Mouse (Mus musculus) macrophage (primary cell): ENCODE data around the gene Slc7a8. TPM values are rescaled to one million over a fixed set of nuclear protein-coding genes. Genes with fewer than 3 reads are reported as not detected.

Source experiments
- H3K27ac ChIP-seq: fragments of 350-480 bp; formaldehyde crosslinking; 2 replicates; pipeline ENCODE4 v1.9.0; 2021
- H3K36me3 ChIP-seq: fragments of 350-480 bp; formaldehyde crosslinking; 2 replicates; pipeline ENCODE4 v1.9.0; 2021; ENCODE audit errors: inconsistent target
- H3K4me3 ChIP-seq: fragments of 350-480 bp; formaldehyde crosslinking; 2 replicates; pipeline ENCODE4 v1.9.0; 2021; ENCODE audit errors: inconsistent target
- H3K79me2 ChIP-seq: fragments of 350-480 bp; formaldehyde crosslinking; 2 replicates; pipeline ENCODE4 v1.9.0; 2021; ENCODE audit errors: inconsistent target
- WGBS: methylation state at CpG from one replicate; pipeline ENCODE4 v1.1.7; 2026; ENCODE audit warnings: inconsistent platforms; ENCODE audit not compliant: missing documents; 5-methylcytosine and 5-hydroxymethylcytosine counted together
- polyA plus RNA-seq: library from polyadenylated mRNA; stranded (reverse); fragments of 250-400 nt; gene quantifications from 3 replicates; pipeline ENCODE4 v1.2.4, GENCODE M21; 2018; ENCODE audit warnings: inconsistent platforms

Slc7a8 gene
- polyA plus RNA-seq, 1 experiment from 2014 or later = 87.2 TPM

DNA sequence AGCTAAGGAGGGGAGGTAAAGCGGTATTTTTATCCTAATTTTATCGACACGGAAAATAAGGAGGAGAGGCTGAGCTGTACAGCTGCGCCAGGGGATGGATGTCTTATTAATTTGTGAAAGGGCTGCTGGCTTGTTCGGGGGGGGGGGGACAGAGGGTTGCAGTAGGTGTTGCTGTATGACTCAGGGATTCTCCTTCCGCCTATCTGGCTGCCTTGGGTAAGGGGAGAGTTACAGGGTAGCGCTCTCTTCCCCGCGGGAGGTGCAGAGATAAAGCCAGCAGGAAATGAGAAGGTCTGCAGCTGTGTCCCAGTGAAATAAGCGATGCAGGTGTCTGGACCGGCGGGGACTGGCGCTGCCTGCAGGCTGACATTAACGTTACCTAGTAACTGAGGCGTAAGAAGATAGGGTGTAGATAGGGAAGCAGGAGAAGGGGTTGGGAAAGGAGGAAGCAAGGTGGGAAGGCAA is 67.1 kb downstream of the Slc7a8 start:
- no peaks in the 10 kb centered on the region for H3K36me3 ChIP-seq
- no peaks in the 10 kb centered on the region for H3K79me2 ChIP-seq
- peak overlapping the region; percentile 36 for H3K4me3 ChIP-seq
- WGBS = 7% methylated on average over 15 of the region's 15 CpGs
- no peak overlapping the region for H3K27ac ChIP-seq

DNA sequence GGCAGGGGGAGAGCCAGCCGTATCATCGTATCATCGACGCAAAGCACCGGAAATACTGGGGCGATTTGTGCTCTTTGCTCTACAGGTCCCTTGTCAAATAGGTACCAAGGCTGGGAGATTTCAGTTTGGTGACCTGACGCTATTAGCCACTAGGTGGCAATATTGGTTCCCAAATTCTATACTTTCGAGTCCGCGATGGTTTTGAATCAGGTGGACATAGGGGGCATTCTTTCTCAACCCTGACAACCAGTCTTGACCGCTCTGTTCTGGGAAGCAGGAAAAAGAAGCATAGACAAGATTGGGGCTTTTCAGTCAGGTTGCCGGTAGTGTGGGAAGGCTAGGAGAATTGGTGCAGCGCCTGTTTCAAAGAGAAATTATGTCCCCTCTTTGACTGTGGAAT is 67.6 kb downstream of the Slc7a8 start:
- Histone ChIP-seq H3K36me3 (no peaks in the 10 kb centered on the region), H3K27ac (no peak overlapping the region), H3K4me3 (peak overlapping the region; percentile 36), H3K79me2 (no peaks in the 10 kb centered on the region)
- 3% methylated on average over 13 of the region's 13 CpGs for WGBS

DNA sequence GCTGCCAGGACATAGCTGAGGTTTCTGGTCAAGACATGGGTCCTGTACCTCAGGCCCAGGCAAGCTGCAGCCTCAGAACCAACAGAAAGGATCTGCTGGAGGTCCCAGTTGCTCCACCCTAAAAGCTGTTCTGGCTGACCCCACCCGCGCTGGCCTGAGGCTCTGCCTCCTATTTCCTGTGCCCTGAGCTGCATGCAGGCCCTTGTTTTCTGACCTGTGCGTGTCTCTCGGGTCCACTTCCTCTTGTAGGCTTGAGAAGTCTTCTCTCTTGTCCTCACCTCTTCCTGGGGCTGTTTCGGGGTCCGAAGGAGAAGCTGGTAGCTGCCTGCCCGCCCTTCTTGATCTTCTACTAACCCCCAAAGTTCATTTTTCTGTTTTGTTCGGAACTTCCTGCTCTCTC is 68.9 kb downstream of the Slc7a8 start:
- WGBS = 11% methylated on average over 8 of the region's 8 CpGs
- Histone ChIP-seq H3K36me3 (no peaks in the 10 kb centered on the region), H3K27ac (peak overlapping the region; percentile 61), H3K79me2 (no peaks in the 10 kb centered on the region), H3K4me3 (no peak overlapping the region)

DNA sequence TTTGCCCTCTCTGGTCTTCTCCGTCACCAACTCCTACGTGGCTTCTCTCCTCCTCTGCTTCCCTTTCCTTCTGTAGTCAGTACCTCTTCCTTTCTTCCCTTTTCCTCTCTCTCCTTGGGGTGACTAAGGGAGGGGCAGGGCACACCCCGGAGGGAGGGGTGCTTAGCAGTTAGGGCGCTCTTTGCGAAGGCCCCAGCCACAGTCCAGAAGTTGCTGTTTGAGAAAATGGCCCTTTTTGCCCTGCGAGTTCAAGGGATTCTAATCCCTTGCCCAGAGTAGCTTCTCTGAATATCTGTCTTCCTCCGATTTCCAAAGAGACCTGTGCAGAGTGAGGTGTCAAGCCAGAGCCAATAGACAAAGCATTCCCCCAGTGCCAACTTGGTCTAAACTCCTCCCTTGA is 69.7 kb downstream of the Slc7a8 start, which contains the start of gene Cebpe:
TSS of gene Cebpe (minus strand) at position 101 of the 400 bp plus-strand sequence.
- Histone ChIP-seq H3K4me3 (no peak within 1 kb of the TSS), H3K36me3 (no peaks in the 10 kb centered on the region), H3K79me2 (no peaks in the 10 kb centered on the region), H3K27ac (peak within 1 kb of the TSS; percentile 61)
- WGBS = 47% methylated on average over 5 of the region's 7 CpGs

DNA sequence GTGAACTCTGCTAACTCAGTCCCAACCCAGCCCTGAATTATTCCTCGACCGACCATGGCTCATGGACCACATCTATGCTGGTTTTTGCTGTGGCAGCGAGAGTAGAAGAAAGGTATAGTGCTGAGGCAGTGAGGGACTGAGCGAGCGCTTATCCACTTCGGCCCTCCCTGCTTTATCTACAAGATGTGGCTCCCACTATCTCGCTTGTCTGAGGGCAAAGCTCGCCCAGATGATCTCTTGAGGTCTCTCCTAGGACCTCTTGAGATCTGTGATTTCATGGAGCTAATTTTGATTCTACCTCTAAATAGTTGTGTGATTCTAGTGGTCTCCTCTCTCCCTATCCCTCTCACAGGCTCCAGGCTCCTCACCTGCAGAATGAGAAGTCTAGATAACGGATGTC is 72.7 kb downstream of the Slc7a8 start:
- no peaks in the 10 kb centered on the region for H3K36me3 ChIP-seq
- H3K79me2 ChIP-seq = no peaks in the 10 kb centered on the region
- no peak overlapping the region for H3K27ac ChIP-seq
- no peak overlapping the region for H3K4me3 ChIP-seq
- WGBS = 96% methylated on average over 9 of the region's 9 CpGs

DNA sequence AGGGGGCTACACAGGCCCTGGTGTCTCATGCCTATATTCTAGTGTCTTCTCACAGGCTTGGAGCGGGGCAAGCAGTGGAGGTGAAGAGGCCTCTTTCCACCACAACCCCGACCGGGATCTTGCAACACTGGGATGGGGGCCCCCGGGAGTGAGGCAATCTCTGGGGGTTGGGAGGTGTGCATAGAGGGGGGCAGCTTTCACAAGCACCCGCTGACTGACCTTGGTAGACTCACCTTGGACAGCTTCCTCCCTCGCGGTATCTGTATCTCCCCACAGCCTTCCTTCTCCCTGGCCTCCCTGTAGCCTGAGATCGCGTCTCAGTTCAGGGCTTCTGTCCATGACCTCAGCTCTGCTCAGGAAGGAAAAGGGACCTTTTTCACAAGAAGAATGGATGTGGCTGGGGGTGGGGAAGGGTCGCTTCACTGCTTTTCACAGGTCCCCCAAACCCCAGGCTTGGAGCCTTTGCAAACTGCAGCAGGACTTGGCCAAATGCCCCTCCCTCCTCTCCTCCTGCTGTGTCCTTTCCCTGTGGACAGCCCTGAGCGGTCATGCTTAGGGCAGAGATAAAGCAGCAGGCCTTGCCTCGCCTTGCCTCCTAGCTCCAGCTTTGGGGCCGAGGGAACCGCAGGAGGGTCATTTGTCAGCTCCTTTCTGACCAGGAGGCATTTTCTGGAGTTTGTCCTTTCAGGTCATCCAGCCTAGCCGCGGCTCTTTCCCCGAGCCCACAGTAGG is 75.0 kb downstream of the Slc7a8 start:
- no peak overlapping the region for H3K27ac ChIP-seq
- H3K36me3 ChIP-seq = no peaks in the 10 kb centered on the region
- no peaks in the 10 kb centered on the region for H3K79me2 ChIP-seq
- no peak overlapping the region for H3K4me3 ChIP-seq
- WGBS = 67% methylated on average over 15 of the region's 17 CpGs

DNA sequence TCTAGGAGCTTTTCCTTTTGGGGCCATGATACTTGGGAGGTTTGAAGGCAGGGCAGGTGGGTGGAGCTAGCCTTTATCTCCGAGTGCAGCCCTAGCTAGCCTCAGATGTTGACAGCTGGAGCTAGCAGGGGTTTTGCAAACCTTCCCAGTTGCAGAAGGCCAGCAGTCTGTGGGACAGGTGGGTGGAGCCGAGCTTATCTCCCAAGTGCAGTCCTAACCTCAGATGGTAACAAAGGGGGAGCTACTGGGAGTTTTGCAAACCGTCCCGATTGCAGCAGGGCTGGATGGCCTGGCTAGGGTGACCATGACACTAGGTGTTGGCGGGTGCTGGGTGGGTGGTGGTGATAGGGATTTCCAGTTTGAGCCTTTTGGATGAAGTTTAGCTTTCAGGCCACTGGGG is 75.9 kb downstream of the Slc7a8 start:
- WGBS = 15% methylated on average over 5 of the region's 5 CpGs
- H3K79me2 ChIP-seq = no peaks in the 10 kb centered on the region
- no peaks in the 10 kb centered on the region for H3K36me3 ChIP-seq
- no peak overlapping the region for H3K4me3 ChIP-seq
- no peak overlapping the region for H3K27ac ChIP-seq

DNA sequence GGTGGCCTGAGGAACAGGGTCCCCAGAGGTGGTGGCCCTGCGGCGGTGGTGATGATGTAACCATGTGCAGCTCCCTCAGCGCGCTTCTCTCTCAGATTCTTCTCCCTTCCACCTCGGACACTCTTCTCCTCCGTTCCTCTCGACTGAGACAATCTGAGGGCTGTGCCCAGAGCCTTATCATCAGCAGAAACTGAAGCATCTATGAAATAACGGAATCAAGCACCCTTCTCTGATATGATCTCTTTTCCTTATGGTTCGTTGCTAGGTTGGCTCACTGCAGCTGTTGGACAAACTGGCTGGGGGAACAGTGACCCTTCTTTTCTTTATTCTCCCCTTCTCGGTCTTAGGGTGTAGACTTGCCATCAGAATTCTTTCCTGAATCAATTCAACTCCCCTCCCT is 78.5 kb downstream of the Slc7a8 start:
- H3K79me2 ChIP-seq = no peaks in the 10 kb centered on the region
- H3K4me3 ChIP-seq = no peak overlapping the region
- WGBS = 57% methylated on average over 10 of the region's 10 CpGs
- no peaks in the 10 kb centered on the region for H3K36me3 ChIP-seq
- no peak overlapping the region for H3K27ac ChIP-seq

DNA sequence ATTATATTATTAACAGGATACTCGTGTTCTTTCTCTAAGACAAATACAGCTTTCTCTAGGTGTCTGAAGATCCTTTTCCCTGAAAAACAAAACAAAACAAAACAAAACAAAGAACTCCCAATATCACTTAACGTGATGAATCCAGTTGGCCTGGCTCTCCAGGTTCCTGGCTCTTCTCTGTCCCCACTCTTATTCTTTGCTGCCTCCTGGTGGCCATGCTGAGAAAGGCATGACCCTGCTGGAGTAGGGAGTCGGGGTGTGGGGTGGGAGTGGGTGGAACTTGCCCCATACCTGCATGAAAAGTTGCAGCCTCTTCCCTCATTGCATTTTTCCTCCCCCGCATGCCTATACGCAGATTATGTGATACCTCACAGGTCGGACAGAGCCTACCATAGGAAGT is 80.4 kb downstream of the Slc7a8 start:
- WGBS = 21% methylated on average over 6 of the region's 6 CpGs
- H3K27ac ChIP-seq = no peak overlapping the region
- no peak overlapping the region for H3K4me3 ChIP-seq
- no peaks in the 10 kb centered on the region for H3K36me3 ChIP-seq
- no peaks in the 10 kb centered on the region for H3K79me2 ChIP-seq

DNA sequence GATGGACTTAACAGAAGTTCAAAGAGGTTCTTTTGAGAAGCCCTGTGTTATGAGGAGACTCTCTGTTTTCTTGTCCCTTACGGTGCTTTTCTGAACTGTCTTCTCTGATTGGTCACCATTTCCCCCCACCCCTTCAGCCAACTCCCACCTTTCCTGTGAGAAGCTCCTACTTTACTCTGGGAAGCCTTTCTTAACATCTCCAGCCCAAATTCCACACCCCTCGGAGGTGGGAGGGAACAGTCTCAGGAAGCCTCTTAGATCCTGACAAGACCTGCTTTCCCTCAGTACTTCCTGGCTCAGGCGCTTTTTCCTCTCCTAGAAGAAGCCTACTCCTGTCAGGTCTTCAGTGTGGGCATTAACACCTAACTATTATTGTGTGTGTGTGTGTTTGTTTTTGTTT is 82.2 kb downstream of the Slc7a8 start:
- WGBS = 91% methylated on average over 3 of the region's 3 CpGs
- Histone ChIP-seq H3K4me3 (no peak overlapping the region), H3K79me2 (no peaks in the 10 kb centered on the region), H3K27ac (no peak overlapping the region), H3K36me3 (no peaks in the 10 kb centered on the region)

DNA sequence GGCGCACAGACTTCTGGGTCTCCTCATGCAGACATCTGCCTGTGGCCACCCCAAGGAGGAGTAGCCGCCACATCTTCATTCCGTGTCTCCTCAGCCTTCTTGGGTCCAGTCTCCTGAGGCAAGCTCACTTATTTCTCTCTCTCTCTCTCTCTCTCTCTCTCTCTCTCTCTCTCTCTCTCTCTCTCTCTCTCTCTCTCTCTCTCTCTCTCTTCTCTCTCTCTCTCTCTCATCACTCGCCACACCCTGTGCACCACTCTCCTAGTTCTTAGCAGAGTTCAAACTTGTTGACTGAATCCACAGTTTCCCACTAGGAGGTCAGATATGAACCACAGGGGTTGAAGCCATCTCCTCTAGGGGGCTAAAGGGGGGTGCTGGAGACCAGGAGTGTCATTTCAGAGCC is 83.0 kb downstream of the Slc7a8 start, which contains the start of gene Gm29776:
TSS of gene Gm29776 (minus strand) at position 101 of the 400 bp plus-strand sequence.
- 100% methylated on average over 3 of the region's 4 CpGs for WGBS
- H3K4me3 ChIP-seq = no peak within 1 kb of the TSS
- no peaks in the 10 kb centered on the region for H3K79me2 ChIP-seq
- no peaks in the 10 kb centered on the region for H3K36me3 ChIP-seq
- H3K27ac ChIP-seq = no peak within 1 kb of the TSS

DNA sequence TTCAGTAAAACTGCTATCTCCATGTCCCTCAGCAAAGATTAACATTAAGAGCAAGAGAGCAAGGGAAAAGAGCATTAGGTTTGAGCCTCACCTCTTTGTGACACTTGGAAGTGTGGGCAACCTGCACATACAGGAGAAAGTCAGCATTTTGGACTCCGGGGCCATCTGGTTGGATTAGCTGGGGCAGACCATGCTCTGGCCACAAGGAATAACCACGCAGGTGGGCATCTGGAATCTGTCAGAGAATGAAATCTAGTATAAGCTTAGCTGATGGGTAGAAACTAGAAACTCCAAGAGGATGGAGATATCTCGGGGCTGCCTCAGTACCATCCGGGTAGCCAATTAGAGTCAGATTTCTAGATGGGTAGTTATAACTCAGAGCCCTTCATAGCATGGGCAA is 85.0 kb downstream of the Slc7a8 start:
- no peak overlapping the region for H3K27ac ChIP-seq
- no peak overlapping the region for H3K4me3 ChIP-seq
- no peaks in the 10 kb centered on the region for H3K36me3 ChIP-seq
- WGBS = 94% methylated on average over 4 of the region's 4 CpGs
- H3K79me2 ChIP-seq = no peaks in the 10 kb centered on the region

DNA sequence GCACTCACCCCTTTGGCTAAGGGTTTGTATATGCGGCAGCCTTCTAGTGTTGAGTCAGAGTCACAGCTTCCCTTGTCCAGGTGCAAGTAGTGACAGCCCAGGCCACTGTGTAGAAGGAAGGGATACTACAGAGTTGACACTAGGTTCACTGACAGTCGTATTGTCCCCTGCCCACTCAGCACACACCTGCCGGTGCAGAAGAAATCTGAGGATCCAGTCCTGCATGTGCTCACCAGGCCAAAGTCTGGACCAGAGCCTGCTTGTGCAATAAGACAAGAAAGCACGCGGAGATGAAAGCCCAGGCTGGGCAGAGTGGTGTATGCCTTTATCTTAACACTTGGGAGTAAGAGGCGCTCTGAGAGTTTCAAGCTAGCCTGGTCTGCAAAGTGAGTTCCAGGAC is 86.7 kb downstream of the Slc7a8 start:
- H3K79me2 ChIP-seq = peaks cover 10% of the 10 kb centered on the region; the same call in 1 of the 2 replicates
- H3K36me3 ChIP-seq = peaks cover 10% of the 10 kb centered on the region; the same call in 1 of the 2 replicates
- no peak overlapping the region for H3K4me3 ChIP-seq
- no peak overlapping the region for H3K27ac ChIP-seq
- WGBS = 56% methylated on average over 6 of the region's 6 CpGs

DNA sequence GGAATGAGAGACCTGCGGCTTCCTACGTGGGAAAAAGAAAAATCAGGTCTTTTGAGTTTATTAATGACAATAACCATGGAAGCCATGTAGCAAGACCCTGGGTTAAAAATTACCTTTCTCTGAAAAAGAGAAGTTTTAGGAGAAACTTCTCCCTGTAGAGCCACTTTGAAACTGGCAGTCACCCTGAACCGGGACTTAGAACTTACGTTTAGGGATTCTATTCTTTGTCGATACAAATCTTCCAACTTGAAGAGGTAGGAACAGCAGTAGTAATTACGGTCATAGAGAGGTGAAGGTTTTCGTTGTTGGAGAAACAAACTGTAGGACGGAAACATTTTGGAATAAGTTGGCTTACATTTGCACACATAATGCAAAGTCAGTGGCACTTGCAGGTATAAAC is 94.5 kb downstream of the Slc7a8 start:
- H3K79me2 ChIP-seq = peaks cover 79% of the 10 kb centered on the region
- 2% methylated on average over 8 of the region's 8 CpGs for WGBS
- H3K4me3 ChIP-seq = peak overlapping the region; percentile 94
- peak overlapping the region; percentile 83 for H3K27ac ChIP-seq
- peaks cover 31% of the 10 kb centered on the region; the same call in 1 of the 2 replicates for H3K36me3 ChIP-seq

DNA sequence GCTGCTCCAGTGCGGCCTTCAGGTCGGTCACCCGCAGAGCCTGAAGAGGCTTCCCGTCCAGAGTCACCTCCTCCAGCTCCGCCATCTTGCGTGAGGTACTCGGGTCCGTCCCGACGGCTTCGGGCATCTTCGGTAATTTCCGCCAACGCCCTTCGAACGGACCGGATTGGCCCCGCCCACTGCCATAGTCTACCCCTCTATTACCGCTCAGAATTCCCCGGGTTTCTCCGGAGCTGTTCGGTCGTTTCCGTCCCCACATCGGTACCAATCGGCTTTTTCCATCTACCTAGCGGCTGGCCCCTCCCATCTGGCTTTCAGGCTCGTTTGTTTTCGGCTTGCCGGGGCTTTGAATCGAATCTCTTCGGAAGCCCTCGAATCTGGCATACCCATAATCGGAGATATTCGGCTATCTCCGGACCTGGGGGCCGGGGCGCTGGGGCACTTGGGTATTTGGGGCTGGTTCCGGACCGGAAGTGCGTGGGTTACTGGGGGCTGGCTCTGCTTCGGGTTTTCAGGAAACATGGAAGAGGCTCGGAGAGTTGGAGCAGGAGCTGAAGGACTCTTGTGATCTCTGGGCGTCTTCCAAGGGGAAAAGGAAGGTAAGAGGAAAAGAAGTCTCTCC is 95.1 kb downstream of the Slc7a8 start, which contains the start of gene Acin1:
TSS of gene Acin1 (minus strand) at position 410 of the 622 bp plus-strand sequence.
- under 1% methylated on average over 41 of the region's 44 CpGs for WGBS
- H3K27ac ChIP-seq = peak within 1 kb of the TSS; percentile 83
- H3K79me2 ChIP-seq = peaks cover 85% of the 10 kb centered on the region
- H3K4me3 ChIP-seq = peak within 1 kb of the TSS; percentile 94
- peaks cover 31% of the 10 kb centered on the region; the same call in 1 of the 2 replicates for H3K36me3 ChIP-seq
